Mouse (Mus musculus): Measurements from ENCODE around the gene Apex2.
"Not testable (repeated sequence)": the region's sequence is repeated elsewhere in the genome, so short reads cannot be mapped to it uniquely, and the experiment has no call there.

Gene Apex2

GRCm38 (mm10) chrX:150589696-150590095 lies at the start of gene Apex2:
Gene Apex2 (minus strand): TSS chrX:150589868.
- no peak for DNase-seq

GRCm38 (mm10) chrX:150636421-150636820 lies 46.8 kb upstream of the Apex2 start:
- no peak for DNase-seq

- DNase-seq, result no peak
These were observed 9.2 kb upstream of the Apex2 start for GRCm38 (mm10) chrX:150598882-150599281.

GRCm38 (mm10) chrX:150595016-150595760 lies 5.5 kb upstream of the Apex2 start:
- no peak for DNase-seq

- DNase-seq, result no peak
These were observed 4.5 kb upstream of the Apex2 start for GRCm38 (mm10) chrX:150594176-150594575.

GRCm38 (mm10) chrX:150593266-150594035 lies 3.8 kb upstream of the Apex2 start:
- no peak for DNase-seq

GRCm38 (mm10) chrX:150588023-150588764 lies 1.5 kb downstream of the Apex2 start, which contains the start of gene Pfkfb1:
Gene Pfkfb1 (plus strand): TSS chrX:150588229.
- DNase-seq, result peak; percentile 64

GRCm38 (mm10) chrX:150585116-150585515 lies 4.6 kb downstream of the Apex2 start:
- DNase-seq, result no peak

- DNase-seq, result no peak
These were observed 7.7 kb downstream of the Apex2 start for GRCm38 (mm10) chrX:150581921-150582320.

GRCm38 (mm10) chrX:150564644-150565357 lies 24.9 kb downstream of the Apex2 start:
- no peak for DNase-seq

- DNase-seq, result no peak
These were observed 35.6 kb downstream of the Apex2 start for GRCm38 (mm10) chrX:150554032-150554431.

GRCm38 (mm10) chrX:150551986-150552385 lies 37.7 kb downstream of the Apex2 start:
- DNase-seq, result no peak

GRCm38 (mm10) chrX:150549639-150550038 lies 40.0 kb downstream of the Apex2 start:
- no peak for DNase-seq

- no peak for DNase-seq
These were observed 42.4 kb downstream of the Apex2 start, which contains the start of gene Alas2 for GRCm38 (mm10) chrX:150547239-150547638. Gene Alas2 (plus strand): TSS chrX:150547375.

- no peak for DNase-seq
These were observed 48.0 kb downstream of the Apex2 start for GRCm38 (mm10) chrX:150541684-150542083.

GRCm38 (mm10) chrX:150540111-150540510 lies 49.6 kb downstream of the Apex2 start:
- DNase-seq, result no peak

- DNase-seq, result no peak
These were observed 73.2 kb downstream of the Apex2 start for GRCm38 (mm10) chrX:150516477-150516876.

GRCm38 (mm10) chrX:150516015-150516414 lies 73.7 kb downstream of the Apex2 start:
- no peak for DNase-seq

GRCm38 (mm10) chrX:150514127-150514526 lies 75.5 kb downstream of the Apex2 start:
- no peak for DNase-seq

- DNase-seq, result no peak
These were observed 78.4 kb downstream of the Apex2 start for GRCm38 (mm10) chrX:150511274-150511673.

- DNase-seq, result peak; percentile 43
These were observed 79.0 kb downstream of the Apex2 start for GRCm38 (mm10) chrX:150510631-150511030.

- DNase-seq, result no peak
These were observed 81.0 kb downstream of the Apex2 start for GRCm38 (mm10) chrX:150508696-150509095.

- DNase-seq, result not testable (repeated sequence)
These were observed 101.9 kb downstream of the Apex2 start for GRCm38 (mm10) chrX:150487811-150488210.
